Mouse (Mus musculus): ENCODE results near the gene Pdik1l. TPM values are rescaled to one million over a fixed set of nuclear protein-coding genes. Genes with fewer than 3 reads are reported as not detected.

Pdik1l gene
- 10 to 100 TPM; 15.8 to 21.3 TPM for total RNA-seq (2021)
- long read RNA-seq, experiment 1, full-length matches to known transcripts = 11 of 11 reads
- long read RNA-seq, experiment 1, partial matches to known transcripts = 0 of 11 reads
- long read RNA-seq, experiment 1, other reads (novel, unspliced or antisense) = 0 of 11 reads
- long read RNA-seq, experiment 2, full-length matches to known transcripts = 1 of 3 reads
- long read RNA-seq, experiment 2, partial matches to known transcripts = 1 of 3 reads
- long read RNA-seq, experiment 2, other reads (novel, unspliced or antisense) = 1 of 3 reads

DNA sequence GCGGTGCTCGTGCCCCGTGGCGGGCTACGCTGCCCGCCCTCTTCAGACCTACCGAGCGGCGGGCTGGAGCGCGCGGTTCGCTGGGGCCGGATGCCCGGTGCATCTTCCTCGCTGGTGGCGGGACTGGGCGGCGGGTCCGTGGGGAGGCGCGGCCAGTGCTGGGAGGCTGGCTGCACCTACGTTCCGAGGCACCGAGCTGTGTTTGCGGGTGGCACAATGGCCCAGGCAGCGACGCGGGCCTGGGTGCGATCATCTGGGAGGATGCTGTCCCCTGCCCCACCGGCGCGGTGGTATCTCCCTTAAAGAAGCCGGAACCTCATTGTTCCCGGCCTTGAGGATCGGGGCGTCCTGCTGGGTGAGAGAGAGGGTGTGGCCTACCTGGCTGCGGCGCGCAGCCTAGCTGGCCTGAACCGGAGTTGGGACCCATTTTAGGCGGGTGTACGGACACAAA lies at the start of gene Pdik1l:
TSS of gene Pdik1l (minus strand) at position 321 of the 451 bp plus-strand sequence.
- DNase-seq = peak; percentile 82

DNA sequence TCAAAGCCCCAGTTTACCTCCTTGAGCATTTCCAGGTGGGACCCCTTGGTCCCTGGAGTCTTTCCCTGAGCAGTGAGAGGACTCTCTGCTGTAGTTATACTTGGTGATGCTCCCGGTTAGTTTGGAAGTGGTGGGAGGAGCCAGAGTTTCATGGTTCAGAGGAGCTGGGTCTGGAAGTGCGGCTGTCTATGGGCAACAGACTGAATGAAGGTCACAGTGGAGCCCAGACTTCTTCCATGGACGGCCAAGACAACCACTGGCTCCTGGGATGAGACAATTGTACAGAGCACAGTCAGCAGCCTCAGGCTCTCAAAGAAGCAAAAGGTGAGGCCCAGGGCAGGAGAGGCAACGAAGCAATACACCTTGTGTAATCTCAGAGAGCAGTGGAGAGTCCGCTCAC lies 42.6 kb upstream of the Pdik1l start:
- DNase-seq = no peak

DNA sequence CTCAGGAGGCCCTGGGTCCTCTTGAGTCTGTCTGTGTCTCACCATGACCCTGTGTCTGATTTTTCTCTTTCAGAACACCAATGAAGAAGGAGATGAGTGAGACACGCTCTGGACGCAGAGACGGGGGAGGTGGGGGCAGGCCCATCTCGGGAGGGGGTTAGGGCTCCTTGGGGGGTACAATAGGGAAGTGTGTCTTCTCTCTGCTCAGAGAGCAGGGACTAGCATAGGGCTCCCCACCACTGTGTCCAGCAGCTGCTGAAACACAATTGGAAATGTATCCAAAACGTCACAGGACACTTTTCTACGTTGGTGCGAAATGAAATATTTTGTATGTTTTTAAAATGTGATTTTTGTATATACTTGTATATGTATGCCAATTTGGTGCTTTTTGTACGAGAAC lies 41.1 kb upstream of the Pdik1l start:
- no peak for DNase-seq

DNA sequence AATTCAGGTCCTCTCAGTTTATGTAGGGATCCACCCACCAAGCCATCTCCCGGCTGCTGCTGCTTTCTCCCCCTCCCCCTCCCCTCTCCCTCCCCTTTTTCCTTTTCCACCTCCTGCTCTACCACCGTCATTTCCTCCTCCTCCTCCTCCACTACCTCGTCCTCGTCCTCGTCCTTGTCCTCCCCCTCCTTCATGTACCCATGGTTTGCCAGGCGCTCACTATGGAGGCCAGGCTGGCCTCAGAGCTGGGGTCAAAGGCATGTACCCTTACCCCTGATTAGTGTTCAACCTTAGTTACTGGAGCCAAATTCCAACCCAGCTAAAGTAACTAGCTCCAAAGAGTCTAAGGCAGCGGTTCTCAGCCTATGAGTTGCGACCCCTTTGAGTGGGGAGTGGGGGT lies 40.5 kb upstream of the Pdik1l start:
- DNase-seq = no peak

DNA sequence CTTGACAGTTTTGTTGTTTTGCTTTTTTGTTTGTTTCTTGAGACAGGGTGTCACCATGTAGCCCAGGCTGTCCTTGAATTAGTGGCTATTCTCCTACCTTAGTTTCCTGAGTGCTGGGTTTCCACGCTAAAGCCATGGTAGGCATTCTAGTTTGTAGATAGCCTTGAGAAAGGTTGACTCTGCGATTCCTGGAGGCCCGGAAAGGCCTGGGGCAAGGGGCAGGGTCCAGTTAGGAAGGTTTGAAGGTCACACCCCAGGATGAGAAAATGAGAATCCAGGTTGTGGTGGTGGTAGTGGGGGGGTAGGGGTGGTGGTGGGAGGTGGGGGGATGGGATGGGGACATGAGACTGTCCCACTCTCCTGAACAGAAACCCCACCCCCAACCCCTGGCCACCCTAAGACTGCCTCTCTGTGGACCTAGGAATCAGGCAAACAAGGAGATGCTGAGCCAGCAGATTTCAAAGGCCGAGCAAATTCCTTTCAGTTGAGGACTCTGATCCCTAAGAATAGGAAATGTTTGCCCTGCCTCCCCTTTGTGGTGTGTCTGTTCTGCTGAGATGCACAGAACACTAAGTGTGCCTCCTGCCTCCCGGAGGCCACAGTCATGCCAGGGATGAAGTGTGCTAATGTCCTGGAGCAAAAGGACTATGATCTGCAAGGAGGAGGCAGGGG lies 39.3 kb upstream of the Pdik1l start:
- DNase-seq = no peak

DNA sequence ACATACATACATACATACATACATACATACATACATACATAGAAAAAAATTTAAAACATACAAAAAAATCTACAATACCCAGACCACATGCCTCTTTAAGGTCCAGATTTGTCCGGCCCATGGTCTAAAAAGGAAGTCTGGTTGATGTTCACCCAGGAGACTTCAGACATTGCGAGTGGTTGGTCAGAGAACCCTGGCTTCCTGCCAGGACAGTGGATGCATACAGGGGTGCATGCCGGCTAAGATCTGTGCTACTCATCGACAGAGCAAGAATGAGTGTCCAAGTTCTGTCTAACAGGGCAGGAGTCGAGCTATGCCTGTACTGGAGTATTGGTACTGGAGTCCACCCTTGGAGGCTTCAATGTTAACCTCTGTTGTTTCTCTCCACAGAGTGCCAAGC lies 37.0 kb upstream of the Pdik1l start:
- DNase-seq = no peak

DNA sequence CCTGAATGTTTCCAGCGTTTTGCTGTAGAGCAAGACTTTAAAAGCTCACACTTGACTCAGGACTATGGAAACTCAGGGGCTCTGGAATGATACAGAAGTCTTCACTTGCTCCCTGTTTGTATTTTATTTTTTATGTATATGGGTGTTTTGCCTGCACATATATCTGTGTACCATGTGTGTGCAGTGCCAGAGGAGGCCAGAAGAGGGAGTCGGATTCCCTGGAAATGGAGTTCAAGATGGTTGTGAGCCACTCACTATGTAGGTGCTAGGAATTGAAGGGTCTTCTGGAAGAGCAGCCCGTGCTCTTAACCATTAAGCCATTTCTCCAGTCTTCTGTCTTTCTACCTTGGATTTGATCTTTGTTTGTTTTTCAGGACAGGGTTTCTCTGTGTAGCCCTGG lies 33.8 kb upstream of the Pdik1l start:
- no peak for DNase-seq

DNA sequence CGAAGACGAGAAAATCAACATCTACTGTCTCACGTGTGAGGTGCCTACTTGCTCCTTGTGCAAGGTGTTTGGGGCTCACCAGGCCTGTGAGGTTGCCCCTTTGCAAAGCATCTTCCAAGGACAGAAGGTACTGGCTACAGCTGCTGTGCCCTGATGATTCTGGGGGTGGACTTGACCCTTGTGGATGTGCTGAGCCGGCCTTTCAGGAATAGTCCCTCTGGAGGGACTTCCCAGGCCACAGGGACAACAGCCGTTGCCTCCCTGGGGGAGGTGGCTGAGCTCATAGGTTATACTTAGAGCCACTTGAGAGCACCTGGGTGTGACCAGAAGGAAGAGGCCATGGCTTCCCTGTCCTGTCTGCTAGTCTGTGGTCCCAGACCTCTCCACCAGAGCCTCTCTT lies 32.0 kb upstream of the Pdik1l start:
- DNase-seq = no peak

DNA sequence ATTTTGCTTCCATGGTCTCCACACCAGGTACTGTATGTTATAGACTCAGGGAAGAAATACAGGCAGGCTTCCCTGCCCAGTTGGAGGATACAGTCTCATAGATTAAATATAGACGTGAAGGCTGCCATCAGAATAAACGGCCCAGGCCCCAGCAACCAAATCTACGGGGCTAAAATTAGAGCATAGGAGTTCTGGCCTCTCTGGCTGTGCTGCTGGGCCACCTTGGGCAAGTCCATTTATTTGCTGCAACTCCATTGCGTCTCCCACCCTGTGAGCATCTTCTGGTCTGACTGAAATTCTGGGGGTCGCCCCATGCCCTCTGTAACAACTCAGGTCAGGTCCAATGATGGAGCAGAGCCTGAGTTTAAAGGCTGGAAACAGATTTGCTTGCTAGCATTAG lies 31.4 kb upstream of the Pdik1l start:
- no peak for DNase-seq

DNA sequence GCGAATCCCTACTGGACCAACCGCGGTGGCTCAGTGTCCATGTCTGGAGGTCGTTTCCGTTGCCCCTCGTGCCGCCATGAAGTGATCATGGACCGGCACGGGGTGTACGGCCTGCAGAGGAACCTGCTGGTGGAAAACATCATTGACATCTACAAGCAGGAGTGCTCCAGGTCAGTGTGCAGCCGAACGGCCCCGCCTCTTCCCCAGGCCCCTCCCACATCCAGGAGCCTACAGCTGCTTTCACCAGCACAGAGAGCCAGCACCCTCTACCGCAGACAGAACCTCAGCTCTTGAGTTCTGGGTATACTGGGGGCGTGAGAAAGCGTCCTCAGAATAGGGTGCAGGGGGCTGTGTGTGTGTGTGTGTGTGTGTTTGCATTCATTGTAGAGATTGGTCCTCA lies 28.7 kb upstream of the Pdik1l start:
- DNase-seq = no peak

DNA sequence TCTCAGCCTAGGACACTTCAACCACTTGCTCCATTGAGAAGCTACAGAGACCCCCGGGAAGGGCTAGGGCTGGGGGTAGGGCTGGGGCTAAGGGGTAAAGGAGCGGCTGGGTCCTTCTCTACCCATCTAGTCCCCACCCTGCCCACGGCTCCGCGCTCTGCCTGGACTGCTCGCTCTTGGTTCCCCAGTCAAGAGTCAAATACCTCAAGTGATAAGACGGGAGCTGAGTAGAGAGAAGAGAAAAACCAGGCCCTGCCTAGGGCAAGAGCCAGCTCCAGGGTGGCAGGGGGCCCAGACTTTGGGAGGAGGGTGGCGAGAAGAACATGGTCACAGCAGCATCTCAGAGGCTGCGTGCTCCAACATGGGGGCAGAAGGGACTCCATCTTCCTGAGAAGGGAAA lies 27.8 kb upstream of the Pdik1l start:
- DNase-seq = no peak

DNA sequence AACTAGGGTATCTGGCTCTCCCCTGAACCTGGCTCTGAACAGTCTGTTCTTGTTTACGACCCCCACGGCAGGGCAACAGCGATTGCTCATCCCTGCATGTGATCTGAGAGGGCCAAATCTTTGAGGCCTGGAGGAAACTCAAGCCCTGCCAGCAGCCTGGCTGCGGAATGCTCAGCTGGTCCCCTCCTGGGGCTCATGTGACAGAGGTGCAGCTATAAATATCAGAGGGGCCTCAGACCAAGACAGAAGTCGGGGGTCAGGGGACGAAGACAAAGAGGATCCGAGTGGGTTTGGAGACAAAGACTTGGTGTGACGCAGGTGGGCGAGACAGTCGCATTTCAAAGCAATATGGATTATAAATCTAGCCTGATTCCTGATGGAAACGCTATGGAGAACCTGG lies 27.2 kb upstream of the Pdik1l start, which contains the start of gene Trim63:
TSS of gene Trim63 (plus strand) at position 245 of the 400 bp plus-strand sequence.
- DNase-seq = no peak

DNA sequence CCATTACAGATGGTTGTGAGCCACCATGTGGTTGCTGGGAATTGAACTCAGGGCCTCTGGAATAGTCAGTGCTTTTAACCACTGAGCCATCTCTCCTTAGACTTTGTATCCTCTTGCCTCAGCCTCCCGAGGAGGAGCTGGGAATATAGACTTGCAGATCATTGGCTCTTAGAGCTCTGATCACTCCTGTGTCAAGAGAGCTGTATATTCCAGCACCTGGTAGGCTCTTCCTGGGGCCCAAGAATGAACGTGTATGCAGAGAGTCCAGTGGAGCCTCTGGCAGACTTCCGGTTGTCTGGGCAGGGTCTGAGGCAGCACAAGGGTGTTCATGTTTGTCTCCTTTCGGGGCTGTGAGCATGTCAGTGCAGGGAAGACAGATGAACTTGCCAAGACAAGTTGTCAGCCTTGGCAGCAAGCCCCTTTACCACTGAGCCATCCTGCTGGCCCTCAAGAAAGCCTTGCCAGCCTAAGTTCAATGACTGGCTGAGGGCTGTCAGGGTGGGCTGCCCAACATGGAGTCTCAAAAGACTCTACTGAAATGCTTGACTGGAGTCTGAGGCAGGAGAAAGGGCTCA lies 26.5 kb upstream of the Pdik1l start:
- DNase-seq = no peak

DNA sequence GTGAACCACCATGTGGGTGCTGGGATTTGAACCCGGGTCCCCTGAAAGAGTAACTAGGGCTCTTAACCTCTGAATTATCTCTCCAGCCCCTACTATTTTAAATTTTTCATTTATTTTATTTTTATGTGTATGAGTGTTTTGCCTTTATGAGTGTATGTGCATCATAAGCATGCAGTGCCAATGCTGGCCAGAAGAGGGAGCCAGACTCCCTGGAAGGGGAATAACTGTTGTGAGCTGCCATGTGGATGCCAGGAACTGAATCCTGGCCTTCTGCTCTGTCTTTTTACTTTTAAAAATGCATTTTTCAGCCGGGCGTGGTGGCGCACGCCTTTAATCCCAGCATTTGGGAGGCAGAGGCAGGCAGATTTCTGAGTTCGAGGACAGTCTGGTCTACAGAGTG lies 25.2 kb upstream of the Pdik1l start:
- DNase-seq = no peak

DNA sequence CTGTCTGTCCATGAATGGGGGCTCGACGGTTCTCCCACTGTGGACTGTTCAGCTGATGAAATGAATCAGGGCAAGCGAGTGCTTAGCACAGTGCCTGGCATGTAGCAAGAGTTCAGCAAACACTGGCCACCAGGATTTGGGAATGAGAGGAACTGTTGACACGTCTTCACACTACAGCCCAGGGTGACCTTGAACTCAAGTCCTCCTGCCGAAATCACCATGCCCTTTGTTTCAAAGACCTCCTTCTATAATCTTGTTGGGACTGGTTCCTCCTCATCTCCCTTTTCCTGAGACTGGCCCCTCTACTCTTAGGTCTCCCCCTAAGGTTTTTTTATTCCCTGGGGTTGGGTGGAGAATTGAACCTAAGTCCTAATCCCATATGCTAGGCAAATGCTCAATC lies 24.6 kb upstream of the Pdik1l start:
- DNase-seq = no peak

DNA sequence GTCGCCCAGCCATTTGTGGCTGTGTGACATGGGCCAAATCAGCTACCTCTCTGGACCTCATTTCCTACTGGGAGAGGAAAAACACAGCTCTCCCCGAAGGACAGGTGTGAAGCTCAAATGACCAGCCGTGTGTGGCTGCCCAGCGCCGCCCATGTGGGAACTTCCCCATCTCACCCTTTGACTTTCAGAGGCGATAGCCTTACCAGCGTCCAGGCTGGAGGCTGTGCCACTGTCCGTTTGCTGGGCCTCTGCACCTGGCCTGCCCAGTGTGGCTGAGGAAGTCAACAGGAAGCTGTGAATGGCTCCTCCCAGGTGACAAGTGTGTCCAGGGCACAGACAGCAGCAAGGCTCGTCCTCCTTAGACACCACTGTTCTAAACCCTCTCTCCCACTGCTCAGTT lies 24.1 kb upstream of the Pdik1l start:
- DNase-seq = no peak

DNA sequence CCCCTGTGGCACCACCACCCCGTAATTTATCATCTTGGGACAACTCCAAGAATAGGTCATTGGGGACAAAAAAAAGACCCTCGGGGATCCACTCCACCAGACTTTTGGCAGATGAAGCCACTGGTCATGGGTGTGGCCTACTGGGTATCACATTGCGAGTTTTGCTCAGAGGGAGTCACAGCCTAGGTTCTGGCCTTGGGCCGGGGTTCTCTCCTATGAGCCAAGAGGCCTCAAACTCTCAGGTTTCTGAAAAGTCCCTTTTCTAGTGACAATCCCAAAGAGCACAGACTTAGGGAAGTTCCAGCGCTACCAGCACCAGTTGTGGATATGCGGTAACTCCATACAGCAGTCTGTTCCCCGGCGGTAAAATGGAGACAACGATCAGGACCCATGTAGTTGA lies 23.0 kb upstream of the Pdik1l start:
- DNase-seq = no peak

DNA sequence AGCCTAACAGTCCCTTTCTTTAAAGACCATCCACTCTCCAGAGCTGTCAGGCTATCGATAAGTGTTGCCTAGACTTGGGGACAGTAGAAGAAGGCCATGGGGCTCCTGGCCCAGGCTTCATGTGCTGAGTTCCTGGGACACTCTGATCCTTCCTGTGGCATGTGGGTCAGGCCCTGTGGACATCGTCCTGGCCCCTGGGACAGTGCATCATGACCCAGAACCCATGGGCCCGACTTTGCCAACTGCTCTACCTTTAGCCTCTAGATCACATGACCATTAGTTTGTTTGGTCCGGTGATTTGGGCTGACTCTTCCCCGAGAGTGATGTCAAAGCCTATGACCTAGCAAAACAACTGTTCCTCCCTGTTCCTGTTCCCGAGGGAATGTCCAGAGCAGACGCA lies 22.4 kb upstream of the Pdik1l start:
- DNase-seq = no peak

DNA sequence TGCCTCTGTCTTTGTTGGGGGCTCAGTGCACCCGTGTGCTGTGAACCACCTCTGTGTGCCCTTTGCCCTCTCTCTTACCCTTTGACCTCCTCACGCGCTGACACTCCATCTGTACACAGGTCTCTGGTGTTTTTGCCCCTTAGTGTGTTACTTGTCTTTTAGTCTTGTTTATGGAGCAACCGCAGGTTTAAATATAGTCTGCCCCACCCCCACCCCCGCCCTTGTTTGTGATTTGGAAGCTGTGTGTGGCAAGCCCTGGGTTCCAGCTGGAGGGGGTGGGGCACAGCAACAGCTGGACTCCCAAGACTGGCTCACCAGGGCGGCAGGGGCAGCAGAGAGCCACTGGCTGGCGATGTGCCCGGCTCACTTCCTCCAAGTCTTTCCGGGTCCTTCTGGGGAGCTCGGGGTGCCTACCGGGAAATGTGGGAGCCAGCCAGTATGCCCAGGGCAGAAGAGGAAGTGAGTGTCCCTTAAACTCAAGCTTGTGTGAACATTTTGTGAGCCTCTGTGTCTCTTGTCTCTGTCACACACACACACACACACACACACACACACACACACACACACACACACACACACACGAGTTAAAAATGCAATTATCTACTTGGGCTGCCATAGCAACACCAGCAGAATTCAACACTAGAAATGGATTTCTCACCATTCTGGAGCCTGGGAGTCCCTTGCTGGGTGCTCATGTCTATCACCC lies 19.8 kb upstream of the Pdik1l start:
- peak; percentile 83 for DNase-seq

DNA sequence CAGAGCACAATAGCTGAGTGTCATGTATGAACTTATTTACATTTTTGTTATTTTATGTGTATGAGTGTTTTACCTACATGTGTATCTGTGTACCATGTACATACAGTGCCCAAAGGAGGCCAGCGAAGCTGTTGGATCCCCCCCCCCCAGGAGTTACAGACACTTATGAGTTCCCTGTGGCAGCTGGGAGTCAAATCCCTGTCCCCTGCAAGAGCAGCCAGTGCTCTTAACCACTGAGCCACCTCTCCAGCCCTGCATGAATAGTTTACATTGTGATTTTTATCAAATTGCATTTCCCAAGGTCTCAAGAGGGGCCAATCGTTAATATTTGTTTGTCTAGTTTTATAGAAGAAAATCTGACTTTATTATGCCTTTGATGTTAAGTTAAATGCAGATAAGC lies 19.3 kb upstream of the Pdik1l start:
- DNase-seq = no peak

DNA sequence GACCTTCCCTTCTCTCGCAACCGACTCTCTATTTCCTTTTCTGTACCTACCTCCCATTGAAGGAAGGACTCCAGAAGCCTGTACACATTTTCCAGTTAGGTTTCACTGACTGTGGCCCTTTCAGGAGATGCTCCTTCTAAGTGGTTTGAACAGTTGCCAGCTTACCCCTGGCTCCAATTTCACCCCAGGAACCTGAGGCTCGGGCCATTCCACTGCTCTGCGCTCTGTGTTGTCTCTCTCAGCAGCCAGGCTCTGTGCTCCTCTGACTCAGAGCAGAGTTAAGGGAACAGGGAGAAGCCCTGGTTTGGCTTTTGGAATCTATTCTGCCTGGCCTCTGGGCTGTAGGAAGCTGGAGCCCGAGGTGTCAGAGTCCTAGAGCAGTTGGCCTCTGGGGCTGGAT lies 14.4 kb upstream of the Pdik1l start:
- no peak for DNase-seq

DNA sequence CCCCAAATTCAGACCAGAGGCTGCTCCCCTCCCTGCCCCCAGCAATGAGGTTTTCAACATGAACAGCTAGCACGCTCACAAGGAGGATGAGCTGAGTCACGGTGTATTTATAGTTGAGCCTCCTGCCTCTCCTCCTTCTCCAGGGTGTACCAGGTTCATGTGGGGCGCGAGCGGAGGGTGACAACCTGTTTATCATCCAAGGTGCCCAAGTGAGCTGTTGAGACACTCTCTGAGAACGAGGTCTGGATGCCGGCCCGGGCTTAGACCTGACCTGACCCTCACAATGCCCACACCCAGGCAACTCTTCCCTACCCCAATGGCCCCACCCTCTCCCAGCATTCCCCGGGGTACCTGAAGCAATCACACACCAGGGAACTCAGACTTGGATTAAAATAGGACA lies 12.6 kb upstream of the Pdik1l start:
- DNase-seq = peak; percentile 58

DNA sequence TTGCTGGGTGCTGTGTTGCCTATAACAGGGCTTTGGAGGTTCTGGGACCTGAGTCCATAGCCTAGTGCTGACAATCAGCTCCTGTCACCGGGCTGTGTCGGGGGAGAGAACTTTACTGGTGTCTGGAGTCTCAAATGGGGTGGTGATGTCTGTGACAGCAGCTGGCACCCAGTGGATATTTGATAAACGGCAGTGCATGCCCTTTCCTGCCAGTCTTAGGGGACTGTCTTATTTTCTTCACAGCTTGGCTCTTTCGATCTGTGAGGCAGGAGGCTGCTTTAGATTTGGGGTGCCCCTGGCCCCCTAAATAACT lies 11.8 kb upstream of the Pdik1l start:
- DNase-seq = no peak
